Mouse (Mus musculus) megakaryocyte progenitor cell, adult 5-6 weeks (primary cell): Measurements from ENCODE around the gene Ccng2. TPM values are rescaled to one million over a fixed set of nuclear protein-coding genes. Genes with fewer than 3 reads are reported as not detected.

Experiments
- ATAC-seq: replicated peaks from 2 replicates; pipeline ENCODE4 v1.8.0; 2016; ENCODE audit warnings: mild to moderate bottlenecking, moderate TSS enrichment, inconsistent platforms; ENCODE audit not compliant: poor library complexity
- total RNA-seq, 2 experiments: library from RNA; stranded (forward) in 1 of 2; stranded (reverse) in 1 of 2; fragments of 157-497, 149-512 nt in 1 of 2; fragments of 200-1000 nt in 1 of 2; gene quantifications; 2 replicates each; pipeline versions ENCODE4 v1.2.3 to v1.2.4; 2015 to 2017

Ccng2 gene
- total RNA-seq, 2 experiments from 2014 or later = 31.9 to 38.1 TPM

DNA sequence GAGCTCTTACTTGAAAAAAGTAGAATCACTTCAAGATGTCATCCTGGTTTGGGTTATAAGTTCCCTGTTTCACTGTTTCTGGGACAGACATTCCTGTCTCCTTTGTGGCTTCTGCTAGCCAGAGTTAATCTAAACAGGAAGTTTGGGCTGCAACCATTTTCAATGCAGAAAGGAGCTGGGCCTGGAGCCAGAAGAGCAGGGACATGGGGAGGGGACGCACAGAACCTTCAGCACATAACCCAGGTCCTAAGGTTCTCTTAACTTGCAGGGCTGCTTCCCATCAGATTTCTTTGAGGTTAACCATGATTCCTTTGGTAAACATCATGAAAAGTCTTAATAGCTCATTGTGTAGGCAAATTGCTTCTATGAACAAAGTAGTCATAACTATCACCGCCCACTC, 4.3 kb upstream of the Ccng2 start:
- no peak for ATAC-seq

DNA sequence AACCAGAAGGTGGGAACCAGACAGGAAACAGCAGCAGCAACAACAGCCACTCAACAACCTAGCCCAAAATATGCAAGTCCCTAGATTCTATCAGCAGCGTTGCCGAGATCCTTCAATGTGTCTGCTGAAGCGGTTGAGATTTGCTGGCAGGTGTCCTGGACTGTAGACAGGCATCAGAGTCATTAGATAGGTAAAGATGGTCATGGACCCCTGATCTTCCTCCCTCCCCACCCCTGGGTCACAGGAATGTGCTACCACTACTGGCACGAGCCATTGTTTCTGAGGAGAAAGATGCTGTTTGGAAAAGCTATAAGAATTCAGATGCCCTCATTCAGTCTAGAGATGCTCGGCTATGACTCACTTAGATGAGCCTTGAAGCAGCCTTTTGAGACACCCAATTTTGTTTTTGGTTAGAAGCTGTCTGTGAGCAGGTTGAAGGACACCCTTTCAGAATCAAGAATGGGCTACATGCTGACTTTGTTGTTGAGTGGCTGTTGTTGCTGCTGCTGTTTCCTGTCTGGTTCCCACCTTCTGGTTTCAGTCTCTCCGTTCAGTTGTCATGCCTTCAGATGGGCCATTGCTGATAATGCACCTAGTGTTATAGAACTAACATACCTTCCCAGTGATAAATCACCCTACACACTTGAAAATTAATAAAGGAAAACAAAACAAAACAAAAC, 3.5 kb upstream of the Ccng2 start:
- no peak for ATAC-seq

DNA sequence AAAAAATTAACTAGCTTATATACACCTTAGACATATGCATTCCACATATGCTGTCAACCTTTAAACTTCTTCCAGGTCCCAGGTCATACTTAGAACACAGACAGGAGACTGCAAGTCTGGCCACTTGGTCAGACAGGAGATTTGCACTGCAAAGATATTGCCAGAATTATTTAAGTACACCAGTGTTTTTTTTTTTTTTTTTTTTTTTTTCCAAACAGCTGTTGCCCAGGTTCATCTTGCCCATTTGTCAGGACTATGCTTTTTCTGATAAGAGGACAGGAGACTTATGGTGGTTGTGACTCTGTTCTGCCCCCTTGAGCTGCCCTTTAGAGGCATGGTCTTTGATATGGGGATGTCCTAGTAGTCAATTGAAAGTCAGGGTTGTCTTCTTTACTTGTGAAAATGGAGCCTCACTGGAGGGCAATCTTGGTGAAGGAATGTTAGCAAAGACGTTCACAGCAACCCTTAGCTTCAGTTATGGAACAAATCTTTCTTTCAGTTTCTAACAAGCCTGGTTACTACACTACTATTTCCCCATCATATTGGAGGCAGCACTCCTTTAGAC, 2.8 kb upstream of the Ccng2 start:
- no peak for ATAC-seq

DNA sequence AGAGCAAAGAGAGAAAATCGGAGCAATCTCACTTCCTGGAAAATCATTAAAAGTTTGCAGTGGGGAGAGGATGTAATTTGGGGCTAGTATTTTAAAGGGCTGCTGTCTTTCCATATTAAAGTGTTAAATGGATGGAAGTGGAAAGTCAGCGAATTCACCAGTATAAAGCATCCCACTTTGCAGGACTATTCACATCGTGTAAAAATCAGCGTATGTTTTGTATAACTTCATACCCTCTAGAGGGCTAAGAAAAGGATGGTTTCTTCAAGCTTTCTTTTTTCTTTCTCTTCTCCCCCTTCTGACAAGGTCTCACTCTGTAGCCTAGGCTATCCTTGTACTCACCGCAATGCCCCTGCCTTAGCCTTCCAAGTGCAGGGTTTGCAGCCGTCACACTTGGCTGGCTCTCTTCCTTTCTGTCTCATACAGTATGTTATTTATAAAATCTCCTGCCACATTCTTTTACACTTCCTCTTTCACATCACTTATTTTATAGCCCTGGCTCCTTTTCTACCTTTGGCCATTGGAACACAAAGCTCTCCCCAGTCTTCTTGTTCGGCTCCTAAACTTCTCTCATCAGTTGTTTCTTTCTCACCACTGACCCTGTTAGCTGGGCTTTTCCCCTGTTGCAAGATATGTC, 1.8 kb upstream of the Ccng2 start:
- ATAC-seq = 0 out of 2 replicates have a peak, but pooled peaks have one; percentile 7

DNA sequence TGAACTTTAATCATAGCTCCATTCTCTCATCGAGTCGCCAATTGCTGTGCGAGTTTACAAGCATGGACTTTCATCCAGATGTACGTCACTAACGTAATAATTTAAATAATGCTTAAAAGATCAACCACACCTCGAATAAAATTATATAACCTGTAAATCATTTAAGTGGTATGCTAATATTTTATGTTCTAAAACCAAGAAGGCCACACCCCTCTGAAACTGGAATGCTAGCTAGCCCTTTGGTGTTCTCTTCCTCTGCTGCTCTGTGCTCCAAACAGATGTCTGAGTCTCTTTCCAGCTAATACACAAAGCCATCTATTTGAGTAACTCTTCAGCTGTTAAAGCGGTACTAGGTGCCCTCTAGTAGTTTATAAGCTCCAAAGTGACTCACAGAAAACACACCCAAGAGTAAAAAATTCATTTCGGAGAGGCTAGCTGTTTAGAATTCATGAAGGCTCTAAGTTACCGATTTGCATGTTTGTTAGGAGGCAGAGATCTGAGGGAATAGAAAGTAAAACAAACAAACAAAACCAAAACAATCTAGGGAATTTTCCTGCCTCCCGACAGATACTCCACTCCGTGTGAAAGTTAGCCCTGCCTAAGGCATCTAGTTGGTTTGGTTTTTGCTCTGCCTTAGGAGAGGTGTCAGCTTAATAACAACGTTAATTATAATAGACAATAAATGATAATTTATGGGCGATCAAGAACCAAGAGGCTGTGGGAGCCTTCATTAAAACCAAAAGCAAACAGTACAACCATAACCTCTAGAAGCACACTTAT, 1.1 kb upstream of the Ccng2 start:
- no peak for ATAC-seq

DNA sequence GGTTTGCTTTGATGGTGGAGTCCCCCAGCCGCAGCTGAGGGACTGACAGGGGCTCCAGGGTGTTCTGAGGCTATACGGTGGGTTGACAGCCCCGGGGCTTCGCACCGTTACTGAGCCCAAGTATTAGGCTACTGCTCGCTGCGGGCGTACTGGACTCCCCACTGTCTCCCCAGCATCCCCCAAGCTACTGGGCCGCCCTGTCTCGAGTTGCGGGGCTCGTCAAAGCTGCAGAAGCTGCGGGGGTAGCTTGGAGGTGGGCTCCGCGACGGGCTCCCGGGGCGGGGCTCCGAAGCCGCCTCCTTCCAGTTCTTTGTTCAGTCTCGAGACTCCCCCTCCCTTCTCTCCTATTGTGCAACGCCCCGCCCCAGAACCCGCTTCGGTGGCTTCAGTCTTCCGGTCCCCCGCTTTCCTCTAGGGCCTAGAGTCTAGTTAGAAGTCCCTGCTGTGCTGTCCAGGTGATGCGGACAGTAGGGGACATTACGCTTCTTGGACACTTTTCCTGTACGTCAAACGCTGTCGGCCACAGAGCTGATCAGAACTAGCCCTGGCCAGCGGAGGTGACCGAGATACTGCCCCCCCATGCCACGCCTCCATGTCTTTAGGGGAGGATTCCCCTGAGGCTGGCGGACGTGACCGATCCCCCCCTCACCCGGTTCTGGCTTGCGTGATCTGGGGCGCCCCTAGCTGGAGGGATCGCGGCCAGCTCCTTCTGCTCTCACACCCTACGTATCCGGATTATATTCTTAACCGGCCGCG, 972 bp downstream of the Ccng2 start:
- ATAC-seq = peak; percentile 56

DNA sequence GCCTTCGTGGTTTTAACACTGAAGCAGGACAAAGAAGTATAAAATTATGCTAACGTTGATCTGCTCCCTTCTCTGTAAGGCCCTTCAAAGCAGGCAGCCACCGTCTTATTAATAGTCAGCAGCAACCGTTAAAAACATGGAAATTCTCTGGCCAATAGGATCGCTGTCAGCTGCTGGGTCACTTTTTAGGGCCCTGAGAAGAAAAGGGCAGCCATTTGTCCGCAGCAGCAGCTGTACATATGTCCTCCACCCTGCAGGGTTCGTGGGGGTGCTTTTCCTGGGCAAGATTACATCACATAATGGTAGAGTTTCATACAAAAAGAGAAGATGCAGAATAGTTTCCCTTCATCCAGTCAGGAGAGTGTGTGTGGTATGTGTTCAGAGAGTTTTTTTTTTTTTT, 3.0 kb downstream of the Ccng2 start:
- no peak for ATAC-seq

DNA sequence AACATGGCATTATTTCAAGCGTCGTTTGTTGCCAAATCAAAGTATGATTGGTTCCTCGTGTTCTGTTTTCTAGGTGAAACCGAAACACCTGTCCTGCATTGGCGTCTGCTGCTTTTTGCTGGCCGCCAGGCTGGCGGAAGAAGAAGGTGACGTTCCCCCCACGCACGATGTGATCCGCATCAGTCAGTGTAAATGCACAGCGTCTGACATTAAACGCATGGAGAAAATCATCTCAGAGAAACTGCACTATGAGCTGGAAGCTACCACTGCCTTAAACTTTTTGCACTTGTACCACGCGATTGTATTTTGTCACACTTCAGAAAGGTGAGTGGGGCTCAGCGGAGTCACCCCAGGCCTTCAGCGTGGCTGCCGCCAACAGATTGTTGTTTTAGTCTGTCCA, 3.7 kb downstream of the Ccng2 start:
- no peak for ATAC-seq

DNA sequence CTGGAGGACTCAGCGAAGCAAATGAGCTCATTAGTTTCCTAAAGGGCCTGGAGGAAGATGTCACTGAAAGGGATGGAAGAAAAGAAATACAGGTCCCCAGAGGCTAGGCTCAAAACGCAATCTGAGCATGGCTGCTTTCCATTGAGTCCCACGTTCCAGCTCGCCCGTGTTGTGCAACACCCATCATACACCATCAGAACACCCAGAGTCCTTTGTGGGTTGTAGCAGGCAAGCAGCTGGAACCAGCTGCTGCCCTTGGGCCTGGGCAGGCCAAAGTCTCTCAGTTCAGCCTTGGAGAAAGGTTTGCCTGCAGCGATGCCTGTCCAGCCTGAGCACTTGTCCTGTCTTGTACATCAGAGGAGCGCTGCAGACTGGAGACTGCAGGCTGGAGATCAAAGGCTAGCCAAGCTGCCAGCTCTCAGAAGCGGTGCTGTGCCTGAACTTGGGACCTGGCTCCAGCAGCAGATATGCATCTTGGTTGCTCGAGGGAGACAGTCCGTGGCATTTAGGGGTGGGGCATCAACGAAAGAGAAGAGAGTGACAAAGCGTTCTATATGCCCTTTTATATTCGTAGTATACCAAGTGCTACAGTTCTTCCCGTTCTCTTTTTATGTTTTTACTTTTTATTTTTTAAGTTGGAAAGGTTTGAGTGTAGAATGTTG, 15.5 kb downstream of the Ccng2 start:
- peak; percentile 57; the same call in 1 of the 2 replicates for ATAC-seq

DNA sequence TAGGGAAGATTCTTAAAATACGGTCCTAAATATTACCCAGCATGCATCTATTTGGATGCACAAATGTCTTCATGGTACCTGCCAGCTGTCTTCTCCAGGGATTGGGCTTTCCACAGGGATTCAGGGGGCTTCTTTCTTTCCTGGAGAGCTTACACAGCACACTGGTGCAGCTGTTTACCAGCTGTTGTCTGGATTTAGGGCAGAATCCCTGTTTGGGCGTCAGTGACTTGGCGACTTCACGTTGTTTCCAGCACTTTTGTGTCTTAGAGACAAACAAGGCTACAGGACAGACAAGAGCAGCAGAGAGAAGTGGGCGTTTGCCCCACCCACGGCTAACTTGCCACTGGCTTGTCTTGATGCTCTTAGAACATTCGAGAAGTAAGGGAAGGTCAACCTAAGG, 16.1 kb downstream of the Ccng2 start:
- no peak for ATAC-seq

DNA sequence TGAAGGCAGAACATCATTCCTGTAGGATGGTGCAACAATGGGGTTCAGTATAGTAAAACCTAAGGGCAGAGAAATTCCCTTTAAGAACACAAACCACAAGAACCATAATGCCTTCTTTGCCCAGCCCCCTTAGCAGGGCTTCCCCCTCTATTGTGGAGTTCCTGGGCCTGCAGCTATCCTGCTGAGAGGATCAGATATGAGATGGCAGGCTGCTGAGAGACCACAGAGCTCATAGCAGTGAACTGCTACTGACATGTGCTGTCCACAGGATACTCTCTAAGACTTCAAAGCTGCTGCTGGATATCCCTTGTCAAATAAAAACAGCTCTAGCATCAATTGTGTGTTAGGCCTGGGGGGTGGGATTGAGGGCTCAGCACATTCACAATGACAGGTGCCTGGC, 21.5 kb downstream of the Ccng2 start:
- ATAC-seq = peak; percentile 49

DNA sequence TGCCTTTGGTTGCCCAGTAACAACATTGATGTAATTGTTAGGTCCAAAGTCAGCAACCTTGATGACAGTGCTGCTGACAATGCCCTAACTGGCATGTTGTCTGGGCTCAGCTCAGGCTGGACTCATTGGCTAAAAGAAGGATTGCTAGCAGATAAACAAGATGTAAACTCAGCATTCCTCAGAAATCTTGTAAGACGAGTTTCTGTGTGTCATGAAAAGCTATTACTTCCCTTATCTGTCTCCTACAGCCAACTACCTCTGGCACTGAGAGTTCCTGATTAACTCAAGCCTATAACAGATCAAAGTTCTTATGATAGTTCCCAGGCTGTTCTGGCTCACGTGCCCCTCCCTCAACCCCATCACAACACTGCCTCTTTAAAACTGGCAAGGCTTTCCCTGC, 23.2 kb downstream of the Ccng2 start:
- ATAC-seq = peak; percentile 87

DNA sequence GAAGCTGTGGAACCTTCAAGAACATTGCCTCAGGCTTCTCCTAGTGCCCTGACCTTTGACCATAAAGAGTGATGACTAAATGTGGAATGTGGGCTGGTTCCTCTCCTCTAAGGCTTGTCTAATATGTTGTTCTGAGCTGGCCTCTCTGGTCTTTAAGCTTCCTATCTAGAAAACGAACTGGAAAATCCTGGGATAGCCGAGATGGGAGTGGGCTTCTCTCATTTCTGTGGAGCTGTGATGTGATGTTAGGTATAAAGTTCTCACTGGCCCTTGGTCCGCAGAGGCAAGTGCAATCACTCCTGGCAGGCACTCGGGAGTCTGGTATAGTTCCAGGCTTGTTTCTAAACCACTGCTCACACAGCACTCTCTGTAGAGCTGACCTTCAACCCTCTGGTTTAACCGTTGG, 29.3 kb downstream of the Ccng2 start:
- no peak for ATAC-seq

DNA sequence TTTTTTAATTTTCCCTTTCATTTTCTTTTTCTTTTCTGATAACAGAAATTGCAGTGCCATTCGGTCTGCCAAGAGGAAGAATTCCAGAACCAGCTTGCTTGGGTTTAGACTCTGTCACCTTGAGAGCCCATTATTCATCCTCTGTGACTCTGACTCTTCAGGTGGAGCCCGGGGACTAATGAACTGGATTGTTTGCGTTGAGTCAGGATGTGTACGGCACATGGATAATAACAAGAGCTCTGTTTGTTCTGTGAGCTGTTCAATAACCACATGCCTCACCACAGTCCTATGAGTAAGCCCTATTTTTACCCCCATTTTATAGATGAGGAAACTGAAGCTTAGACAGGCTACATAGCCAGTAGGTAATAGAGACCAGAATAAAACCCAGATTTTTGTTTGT, 29.7 kb downstream of the Ccng2 start:
- ATAC-seq = no peak

DNA sequence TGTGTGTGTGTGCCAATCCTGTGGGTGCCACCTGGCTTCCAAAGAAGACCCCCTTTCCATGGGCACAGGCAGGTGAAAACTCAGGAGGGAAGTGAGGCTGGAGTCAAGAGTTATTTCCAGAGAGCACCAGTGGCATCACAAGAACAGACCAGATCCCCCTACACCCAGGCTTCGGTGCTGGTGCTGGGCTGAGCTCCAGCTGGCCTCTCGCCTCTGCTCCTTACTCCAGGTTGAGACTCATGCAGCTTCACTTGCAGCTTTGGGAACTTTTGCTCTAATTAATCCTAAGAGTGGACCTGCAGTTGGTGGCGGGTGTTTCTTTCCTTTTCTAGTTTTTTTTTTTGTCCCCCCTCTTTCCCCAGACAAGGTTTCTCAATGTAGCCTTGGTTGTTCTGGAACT, 30.3 kb downstream of the Ccng2 start:
- ATAC-seq = no peak

DNA sequence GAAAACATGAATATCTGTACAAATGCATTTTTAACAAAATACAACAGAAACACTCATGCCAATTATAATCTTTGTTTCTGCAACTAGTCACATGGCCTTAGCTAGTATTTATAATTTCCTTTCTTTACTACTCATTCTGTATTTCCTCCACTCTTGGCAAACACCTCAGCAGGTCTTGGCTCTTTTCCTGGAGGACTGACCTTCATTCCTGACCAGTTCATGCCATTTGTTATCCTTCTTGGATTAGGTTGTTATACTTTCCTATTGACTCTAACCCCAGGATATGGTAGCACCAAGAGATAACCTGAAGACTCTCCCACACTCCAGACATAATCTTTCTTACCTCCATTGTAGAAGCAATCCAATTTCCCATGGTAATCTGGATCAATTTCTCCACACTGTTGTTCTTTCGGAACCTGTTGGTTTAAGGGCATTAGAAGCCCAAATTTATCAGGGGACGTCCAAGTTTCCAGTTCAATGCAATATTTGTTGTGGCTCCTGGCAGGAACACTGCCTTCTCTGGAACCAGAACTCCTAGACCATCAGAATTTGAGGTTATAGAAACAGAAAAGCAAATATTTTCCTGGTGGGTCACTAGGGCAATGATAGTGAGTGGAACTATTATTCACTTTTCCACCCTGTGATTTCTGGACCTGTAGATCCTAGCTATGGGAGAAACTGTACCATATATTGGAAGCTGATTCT, 38.2 kb downstream of the Ccng2 start:
- no peak for ATAC-seq

DNA sequence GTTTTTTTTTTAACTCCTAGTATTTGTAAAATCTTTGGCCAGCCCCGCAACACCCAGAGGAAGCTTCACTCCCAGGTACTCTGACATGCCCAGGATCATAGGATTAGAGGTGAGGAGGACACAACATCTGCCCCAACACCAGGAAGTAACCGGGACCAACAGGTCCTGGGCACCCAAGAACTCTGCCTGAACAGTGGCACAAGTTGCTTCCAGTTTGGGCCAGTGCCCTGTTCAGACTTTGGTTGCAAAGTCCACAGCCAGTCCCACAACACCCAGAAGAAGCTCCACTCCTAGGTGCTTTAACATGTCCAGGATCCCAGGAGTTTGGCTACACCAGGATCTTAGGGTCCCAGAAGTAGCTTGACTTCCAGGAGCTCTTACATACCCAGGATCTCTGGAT, 41.9 kb downstream of the Ccng2 start:
- no peak for ATAC-seq

DNA sequence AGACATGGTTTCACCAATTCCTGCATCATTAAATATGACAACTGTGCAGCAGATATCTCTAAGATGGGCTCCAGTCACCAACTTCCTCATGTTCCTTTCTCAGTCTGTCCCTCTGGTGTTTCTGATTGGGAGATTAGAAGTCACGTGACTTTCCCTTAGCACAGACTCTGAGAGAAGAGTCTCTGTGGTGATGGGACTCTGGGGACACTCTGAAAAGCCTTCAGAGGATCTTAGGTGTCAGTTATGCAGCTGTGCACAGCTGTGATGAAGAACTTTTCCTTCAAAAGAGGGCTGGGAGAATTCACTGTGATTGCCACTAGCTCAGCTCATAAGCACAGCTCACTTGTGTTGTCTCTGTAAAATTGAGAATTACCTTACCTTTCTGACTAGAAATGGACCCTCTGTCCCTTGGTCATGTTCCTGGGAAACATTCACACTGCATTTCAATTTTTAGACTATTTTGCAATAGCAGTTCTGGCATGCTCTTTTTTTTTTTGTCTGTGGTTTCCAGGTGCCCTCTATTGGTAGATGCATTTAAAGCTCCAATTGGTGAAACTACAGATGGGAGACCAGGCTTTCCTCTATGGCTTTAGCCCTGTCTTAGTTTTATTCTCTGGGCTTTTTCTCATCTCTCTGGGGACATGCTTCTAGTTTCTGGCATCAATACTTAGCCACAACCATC, 56.4 kb downstream of the Ccng2 start:
- peak; percentile 76 for ATAC-seq
